Mouse (Mus musculus) gastrocnemius, adult 2 months (tissue): ENCODE measurements around the gene Nfkbil1. TPM values are rescaled to one million over a fixed set of nuclear protein-coding genes. Genes with fewer than 3 reads are reported as not detected.

Experiments used
- DNase-seq: peaks from one replicate; pipeline ENCODE4 v3.0.0; 2022
- H3K27ac ChIP-seq: fragments of 200-600 bp; 2 replicates; pipeline ENCODE4 v1.8.1; 2022; ENCODE audit warnings: mild to moderate bottlenecking
- H3K4me3 ChIP-seq: fragments of 200-600 bp; 2 replicates; pipeline ENCODE4 v1.8.1; 2022; ENCODE audit warnings: mild to moderate bottlenecking, moderate library complexity
- CTCF ChIP-seq: fragments of 200-600 bp; IDR thresholded peaks from 2 replicates; pipeline ENCODE4 v1.8.1; 2022; ENCODE audit warnings: antibody characterized with exemption, mild to moderate bottlenecking, moderate library complexity
- intact Hi-C: fragments of 180-260 bp; cut with DNase I; formaldehyde crosslinking; loops from one replicate; pipeline ENCODE4 v1.15.1; 2025
- total RNA-seq, 2 experiments: library from RNA; stranded (reverse); gene quantifications; 2 replicates each; pipeline ENCODE4 v1.2.3; 2021

Gene Nfkbil1
- total RNA-seq, 2 experiments from 2014 or later: 7.0 to 7.8 TPM

DNA sequence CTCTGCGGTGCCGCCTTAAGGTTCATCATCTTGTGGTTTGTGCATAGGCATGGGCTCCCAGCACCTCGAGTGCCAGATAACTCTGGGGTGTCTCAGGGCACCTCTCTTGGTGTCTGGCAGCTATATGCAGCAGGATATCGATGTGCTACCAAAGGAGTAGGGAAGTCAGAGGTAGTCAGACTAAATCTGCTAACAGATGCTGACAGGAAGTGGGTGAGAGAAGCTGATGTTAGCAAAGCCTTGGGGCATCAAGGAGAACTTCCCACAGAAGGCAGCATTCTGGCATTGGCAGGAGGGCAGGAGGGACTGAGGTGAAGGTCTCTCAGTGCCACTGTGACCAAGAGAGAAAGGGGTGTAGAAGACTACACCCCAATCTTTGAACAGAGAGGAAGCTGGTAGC, 45.5 kb downstream of the Nfkbil1 start:
- no peak for TF ChIP-seq CTCF
- Histone ChIP-seq H3K4me3 (no peak overlapping the region), H3K27ac (no peak overlapping the region)
- intact Hi-C loops: no loop called here
- no peak for DNase-seq

GRCm38 (mm10) chr17:35189186-35189585, 46.4 kb downstream of the Nfkbil1 start:
- no peak for DNase-seq
- Histone ChIP-seq H3K4me3 (no peak overlapping the region), H3K27ac (no peak overlapping the region; the same call in 1 of the 2 replicates)
- TF ChIP-seq CTCF: no peak
- intact Hi-C loops: no loop called here

DNA sequence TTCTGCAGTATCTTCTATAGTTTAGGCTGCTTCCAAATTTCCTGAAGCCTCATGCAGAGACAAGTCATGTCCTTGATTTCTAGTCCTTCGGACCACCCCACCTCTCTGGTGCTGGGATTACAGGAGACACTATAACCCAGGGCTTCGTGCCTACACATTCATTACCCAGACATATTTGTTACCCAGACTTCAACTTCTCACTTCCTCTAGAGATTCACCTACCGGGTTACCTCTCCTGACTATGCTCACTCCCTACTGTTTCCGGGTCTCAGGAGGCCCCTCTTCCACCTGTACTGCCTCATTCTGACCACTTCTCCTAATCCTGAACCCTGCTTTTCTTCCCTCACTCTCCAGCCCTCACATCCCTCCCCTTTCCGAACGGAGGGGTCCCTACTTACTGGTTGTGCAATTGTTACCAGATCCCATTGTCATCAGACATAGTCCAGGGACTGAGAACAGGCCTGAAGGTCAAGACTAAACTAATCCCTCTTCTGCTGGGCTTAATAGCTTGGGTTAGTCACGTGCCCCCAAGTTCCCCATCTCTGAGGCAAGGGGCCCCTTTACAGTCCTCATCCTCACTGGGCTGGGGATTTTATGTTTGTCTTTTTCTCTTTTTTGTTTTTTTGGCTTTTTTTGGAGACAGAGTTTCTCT, 47.5 kb downstream of the Nfkbil1 start, which contains the start of gene Lst1:
Gene Lst1 (minus strand): TSS at position 481 of the 652 bp plus-strand sequence.
- Histone ChIP-seq H3K4me3 (peak within 1 kb of the TSS; percentile 8; the same call in 1 of the 2 replicates), H3K27ac (no peak within 1 kb of the TSS; the same call in 1 of the 2 replicates)
- TF ChIP-seq CTCF: no peak
- DNase-seq: no peak
- intact Hi-C loops: no loop called here

DNA sequence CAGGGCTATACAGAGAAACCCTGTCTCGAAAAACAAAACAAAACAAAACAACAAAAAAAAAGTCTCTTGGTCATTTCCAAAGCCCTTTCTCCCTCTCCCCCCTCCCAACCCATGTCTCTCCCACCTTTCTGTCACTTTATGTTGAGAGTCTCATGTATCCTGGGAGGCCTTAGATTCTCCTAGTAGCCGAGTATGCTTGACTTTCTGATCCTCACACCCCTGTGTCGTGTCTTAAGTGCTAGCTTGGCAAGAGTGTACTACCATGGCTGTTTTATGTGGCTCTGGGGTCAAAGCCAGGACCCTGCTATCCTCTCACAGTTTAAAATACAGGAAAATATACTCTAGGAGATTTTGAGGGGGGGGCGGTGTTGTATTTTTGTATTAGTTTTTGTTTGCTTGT, 48.2 kb downstream of the Nfkbil1 start:
- no peak for TF ChIP-seq CTCF
- no peak overlapping the region for H3K4me3 ChIP-seq
- no peak for DNase-seq
- intact Hi-C loops: no loop called here
- H3K27ac ChIP-seq: no peak overlapping the region

- intact Hi-C loops: no loop called here
- Histone ChIP-seq H3K4me3 (peak overlapping the region; percentile 73), H3K27ac (peak overlapping the region; percentile 81)
- no peak for DNase-seq
- no peak for TF ChIP-seq CTCF
These were observed 48.9 kb downstream of the Nfkbil1 start for GRCm38 (mm10) chr17:35186681-35187080.

DNA sequence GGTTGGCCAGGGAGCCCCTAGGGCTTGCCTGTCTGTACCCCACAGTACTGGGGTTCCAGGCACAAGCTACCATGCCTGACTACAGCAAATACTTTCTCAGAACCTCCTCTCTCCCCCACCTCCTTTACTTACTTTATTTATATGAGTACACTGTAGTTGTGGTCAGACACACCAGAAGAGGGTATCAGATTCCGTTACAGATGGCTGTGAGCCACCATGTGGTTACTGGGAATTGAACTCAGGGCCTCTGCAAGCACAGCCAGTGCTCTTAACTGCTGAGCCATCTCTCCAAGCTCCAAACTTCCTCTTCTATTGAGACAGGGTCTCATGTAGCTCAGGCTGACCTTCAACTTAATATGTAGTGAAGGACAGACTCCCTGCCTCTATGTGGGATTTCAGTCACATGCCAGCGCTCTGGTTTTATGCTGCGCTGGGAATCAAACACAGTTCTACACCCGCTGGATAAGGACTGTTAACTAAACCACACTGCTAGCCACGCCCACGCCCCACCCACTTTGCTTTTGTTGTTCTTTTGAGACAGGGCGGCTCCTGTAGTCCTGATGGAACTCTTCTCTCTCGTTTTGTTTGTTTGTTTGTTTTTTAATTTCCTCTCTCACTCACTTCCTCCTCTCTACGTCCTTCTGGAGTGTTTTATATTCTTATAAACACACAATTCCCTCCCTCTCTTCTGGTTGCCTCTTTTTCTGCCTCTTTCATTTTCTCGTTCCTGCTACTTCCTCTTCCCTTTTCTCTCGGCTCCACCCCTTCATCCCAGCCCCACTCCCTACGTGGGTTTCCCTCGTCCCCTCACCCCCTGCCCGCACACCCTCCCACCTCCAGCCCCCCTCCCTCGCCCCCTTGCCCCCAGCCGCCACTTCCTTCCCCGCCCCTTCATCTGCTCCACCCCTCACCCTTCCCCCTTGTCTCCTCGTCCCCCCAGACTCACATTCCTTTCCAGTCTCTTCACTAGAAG, 49.7 kb downstream of the Nfkbil1 start:
- H3K4me3 ChIP-seq: peak overlapping the region; percentile 73
- intact Hi-C loops: no loop called here
- peak; percentile 81 for DNase-seq
- no peak for TF ChIP-seq CTCF
- peak overlapping the region; percentile 81 for H3K27ac ChIP-seq

DNA sequence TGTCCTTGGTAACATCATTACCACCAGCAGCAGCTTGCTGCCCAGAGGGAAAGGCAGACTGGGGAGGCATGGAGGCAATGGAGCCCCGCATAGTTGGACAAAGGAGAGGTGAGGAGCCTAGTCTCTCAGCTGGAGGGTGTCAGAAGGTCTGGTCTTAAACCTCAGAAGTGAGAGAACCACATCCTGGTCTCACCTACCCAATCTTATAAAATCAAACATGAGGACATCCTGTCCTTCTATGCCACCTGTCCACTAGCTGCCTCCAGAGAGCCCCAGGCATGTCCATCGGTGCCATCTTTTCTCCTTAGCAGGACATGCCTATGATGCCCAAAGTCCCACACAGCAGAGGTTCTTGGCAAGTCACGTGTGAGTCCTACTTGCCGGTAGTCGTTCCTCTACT, 55.5 kb downstream of the Nfkbil1 start:
- Histone ChIP-seq H3K4me3 (no peak overlapping the region), H3K27ac (no peak overlapping the region)
- intact Hi-C loops: no loop called here
- TF ChIP-seq CTCF: no peak
- DNase-seq: no peak

- Histone ChIP-seq H3K4me3 (no peak overlapping the region), H3K27ac (no peak overlapping the region)
- DNase-seq: peak; percentile 87
- intact Hi-C loops: loop anchor here (1.0 to 2.0 kb wide), 2 partner anchors 16 to 54 kb away; partner anchors contain the start of gene Ltb
- TF ChIP-seq CTCF: peak; percentile 95
These were observed 57.1 kb downstream of the Nfkbil1 start for GRCm38 (mm10) chr17:35178528-35178927.

GRCm38 (mm10) chr17:35175968-35176367, 59.6 kb downstream of the Nfkbil1 start, which contains the start of gene Aif1:
TSS of gene Aif1 (minus strand) at chr17:35176068.
- Histone ChIP-seq H3K4me3 (no peak within 1 kb of the TSS), H3K27ac (no peak within 1 kb of the TSS)
- intact Hi-C loops: no loop called here
- DNase-seq: no peak
- no peak for TF ChIP-seq CTCF

- TF ChIP-seq CTCF: no peak
- intact Hi-C loops: no loop called here
These were observed 60.2 kb downstream of the Nfkbil1 start for GRCm38 (mm10) chr17:35175382-35175781.

DNA sequence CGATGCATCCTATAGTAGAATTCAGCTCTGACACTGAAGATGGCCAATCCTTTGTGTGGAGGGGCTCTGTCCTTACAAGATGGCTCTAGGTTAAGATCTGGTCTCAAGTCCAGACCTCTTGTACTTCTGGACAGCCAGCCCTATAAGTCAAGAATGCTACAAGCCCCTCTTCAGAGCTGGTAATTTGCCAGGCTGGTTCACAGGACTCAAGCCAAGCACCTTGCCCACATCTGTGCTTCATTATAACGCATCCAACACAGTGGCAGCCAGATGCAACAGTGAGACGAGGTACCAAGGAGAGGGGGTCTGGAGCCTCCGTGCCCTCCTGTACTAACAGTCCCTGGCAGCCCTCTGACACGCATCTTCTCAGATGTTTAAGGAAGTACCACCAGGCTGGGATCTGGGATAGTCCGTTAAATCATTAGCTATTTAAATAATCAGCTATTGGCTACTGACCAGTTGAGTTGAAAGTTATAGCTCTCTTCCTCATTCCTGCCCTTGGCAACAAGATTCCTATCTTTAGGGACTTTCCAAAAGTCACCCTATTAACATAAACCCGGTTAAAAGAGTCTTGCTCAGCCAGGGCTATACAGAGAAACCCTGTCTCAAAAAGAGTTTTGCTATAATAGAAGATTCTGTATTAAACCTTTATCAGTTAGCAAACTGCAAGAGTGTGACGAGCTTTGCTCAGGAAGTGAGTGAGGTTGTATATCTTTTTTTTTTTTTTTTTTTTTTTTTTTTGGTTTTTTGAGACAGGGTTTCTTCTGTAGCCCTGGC, 61.2 kb downstream of the Nfkbil1 start:
- intact Hi-C loops: no loop called here
- no peak for TF ChIP-seq CTCF
- H3K4me3 ChIP-seq: no peak overlapping the region
- no peak overlapping the region for H3K27ac ChIP-seq
- DNase-seq: no peak

More at GRCm38 (mm10) chr17:35175382-35175781, 60.2 kb downstream of the Nfkbil1 start:
- Histone ChIP-seq H3K27ac (no peak overlapping the region), H3K4me3 (no peak overlapping the region)
- no peak for DNase-seq

DNA sequence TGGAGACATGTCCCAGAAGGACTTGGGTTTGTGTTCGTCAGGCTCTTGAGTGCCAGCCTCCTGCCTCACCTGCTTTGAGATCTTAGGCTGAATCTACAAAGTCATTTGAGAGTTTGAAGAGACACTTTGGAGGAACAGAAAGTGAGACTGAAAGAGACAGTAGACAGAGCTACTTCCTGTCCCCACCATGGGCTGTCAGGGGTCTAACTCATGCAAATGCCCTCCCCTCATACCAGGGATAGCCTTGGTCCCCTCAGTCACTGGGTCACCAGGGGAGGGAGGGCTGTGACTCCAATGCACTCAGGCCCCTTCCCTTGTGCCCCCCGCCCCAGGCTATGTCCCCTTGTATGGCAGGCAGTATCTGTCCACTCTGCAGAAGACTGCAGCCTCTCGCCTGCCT, 62.3 kb downstream of the Nfkbil1 start:
- H3K27ac ChIP-seq: peak overlapping the region; percentile 12
- no peak overlapping the region for H3K4me3 ChIP-seq
- intact Hi-C loops: no loop called here

More for the DNA sequence above, 62.3 kb downstream of the Nfkbil1 start:
- no peak for DNase-seq
- no peak for TF ChIP-seq CTCF
